Mouse (Mus musculus) embryonic facial prominence, embryonic 11.5 days (tissue): ENCODE measurements around the gene Klhl29. TPM values are rescaled to one million over a fixed set of nuclear protein-coding genes. Genes with fewer than 3 reads are reported as not detected.
A peak's percentile ranks its signal among the peaks of the same experiment; 100 is the strongest.

Experiments
- ATAC-seq: fragments of 200-750 bp; cut with Nextera tagmentation; replicated peaks from 2 replicates; pipeline ENCODE4 v1.8.0; 2017; ENCODE audit warnings: low read depth; ENCODE audit not compliant: insufficient number of reproducible peaks, low FRiP score, low TSS enrichment
- DNase-seq: peaks from one replicate; pipeline ENCODE4 v3.0.0-alpha.2; 2015; ENCODE audit warnings: low spot score
- H3K27ac ChIP-seq: fragments of 300-500 bp; sonication (generic); replicated peaks from 2 replicates; pipeline ENCODE4 v1.5.1; 2014; ENCODE audit warnings: mild to moderate bottlenecking, low read depth, low read length, control low read depth
- H3K27me3 ChIP-seq: fragments of 300-500 bp; sonication (generic); 2 replicates; pipeline ENCODE4 v1.6.1; 2014; ENCODE audit warnings: mild to moderate bottlenecking, low read length, moderate library complexity, mixed read lengths; ENCODE audit not compliant: control insufficient read depth, insufficient read depth
- H3K36me3 ChIP-seq: fragments of 300-500 bp; sonication (generic); replicated peaks from 2 replicates; pipeline ENCODE4 v1.6.1; 2014; ENCODE audit warnings: low read depth, mild to moderate bottlenecking, low read length, moderate library complexity, mixed read lengths; ENCODE audit not compliant: control insufficient read depth, insufficient read depth
- H3K4me1 ChIP-seq: fragments of 300-500 bp; sonication (generic); 2 replicates; pipeline ENCODE4 v1.6.1; 2014; ENCODE audit warnings: low read length, mixed read lengths; ENCODE audit not compliant: control insufficient read depth, insufficient read depth
- H3K4me2 ChIP-seq: fragments of 300-500 bp; sonication (generic); 2 replicates; pipeline ENCODE4 v1.6.1; 2014; ENCODE audit warnings: low read depth, mild to moderate bottlenecking, control low read depth, low read length, moderate library complexity
- H3K4me3 ChIP-seq: fragments of 300-500 bp; sonication (generic); 2 replicates; pipeline ENCODE4 v1.5.1; 2014; ENCODE audit warnings: low read depth, low read length, control low read depth
- H3K9ac ChIP-seq: fragments of 300-500 bp; sonication (generic); replicated peaks from 2 replicates; pipeline ENCODE4 v1.6.1; 2014; ENCODE audit warnings: mild to moderate bottlenecking, control low read depth, low read length
- H3K9me3 ChIP-seq: fragments of 300-500 bp; sonication (generic); replicated peaks from 2 replicates; pipeline ENCODE4 v1.6.1; 2016; ENCODE audit warnings: mild to moderate bottlenecking, low read length, inconsistent platforms, mixed read lengths; ENCODE audit not compliant: control insufficient read depth
- WGBS: fragments of 180-500 bp; shearing (Covaris S2); extraction: QIAGEN DNeasy Blood & Tissue Kit; methylation state at CpG from one replicate; pipeline ENCODE4 v1.1.7; 2014; 5-methylcytosine and 5-hydroxymethylcytosine counted together
- polyA plus RNA-seq: library from polyadenylated mRNA; unstranded; fragments of >200 nt; fragmentation: Nextera tagmentation; extraction: Ambion mirVana; gene quantifications from 2 replicates; pipeline ENCODE4 v1.2.1, GENCODE M21; 2014

The Klhl29 gene
- polyA plus RNA-seq, 1 experiment from 2014 or later, result 1.9 TPM

GRCm38 (mm10) chr12:5407175-5407574 is 31.7 kb upstream of the Klhl29 start:
- DNase-seq (no peak), ATAC-seq (no peak)
- Histone ChIP-seq H3K9ac (no peak overlapping the region), H3K9me3 (no peaks in the 10 kb centered on the region), H3K36me3 (no peaks in the 10 kb centered on the region), H3K4me2 (no peak overlapping the region), H3K27ac (no peak overlapping the region), H3K27me3 (no peaks in the 10 kb centered on the region), H3K4me3 (no peak overlapping the region), H3K4me1 (no peaks in the 10 kb centered on the region; the same call in 1 of the 2 replicates)
- WGBS, result 83% methylated on average over 8 of the region's 8 CpGs

- no peaks in the 10 kb centered on the region for H3K27me3 ChIP-seq
- no peaks in the 10 kb centered on the region for H3K9me3 ChIP-seq
- no peak overlapping the region for H3K9ac ChIP-seq
- H3K4me3 ChIP-seq, result no peak overlapping the region
- 55% methylated on average over 5 of the region's 5 CpGs for WGBS
- no peak overlapping the region for H3K27ac ChIP-seq
- ATAC-seq (no peak), DNase-seq (no peak)
- H3K4me2 ChIP-seq, result no peak overlapping the region
- H3K36me3 ChIP-seq, result no peaks in the 10 kb centered on the region
- no peaks in the 10 kb centered on the region; the same call in 1 of the 2 replicates for H3K4me1 ChIP-seq
Observed at GRCm38 (mm10) chr12:5397423-5397822, 21.9 kb upstream of the Klhl29 start.

GRCm38 (mm10) chr12:5395188-5395587 is 19.7 kb upstream of the Klhl29 start:
- no peaks in the 10 kb centered on the region; the same call in 1 of the 2 replicates for H3K4me1 ChIP-seq
- no peak overlapping the region for H3K9ac ChIP-seq
- H3K36me3 ChIP-seq, result no peaks in the 10 kb centered on the region
- ATAC-seq, result no peak
- H3K4me2 ChIP-seq, result no peak overlapping the region
- DNase-seq, result peak; percentile 86
- WGBS, result 45% methylated on average over 3 of the region's 3 CpGs
- no peak overlapping the region for H3K4me3 ChIP-seq
- H3K27me3 ChIP-seq, result no peaks in the 10 kb centered on the region
- H3K9me3 ChIP-seq, result no peaks in the 10 kb centered on the region
- H3K27ac ChIP-seq, result no peak overlapping the region

- Histone ChIP-seq H3K27me3 (no peaks in the 10 kb centered on the region), H3K4me3 (no peak overlapping the region), H3K4me2 (no peak overlapping the region), H3K4me1 (no peaks in the 10 kb centered on the region), H3K36me3 (no peaks in the 10 kb centered on the region), H3K9ac (no peak overlapping the region), H3K27ac (no peak overlapping the region), H3K9me3 (no peaks in the 10 kb centered on the region)
- DNase-seq, result no peak
- ATAC-seq, result no peak
- 80% methylated on average over 1 of the region's 1 CpGs for WGBS
Observed at GRCm38 (mm10) chr12:5387112-5387511, 11.6 kb upstream of the Klhl29 start.

GRCm38 (mm10) chr12:5386688-5387087 is 11.2 kb upstream of the Klhl29 start:
- Histone ChIP-seq H3K4me1 (no peaks in the 10 kb centered on the region), H3K9me3 (no peaks in the 10 kb centered on the region), H3K9ac (no peak overlapping the region), H3K4me3 (no peak overlapping the region), H3K4me2 (no peak overlapping the region), H3K27ac (no peak overlapping the region), H3K36me3 (no peaks in the 10 kb centered on the region), H3K27me3 (no peaks in the 10 kb centered on the region)
- ATAC-seq (no peak), DNase-seq (no peak)

GRCm38 (mm10) chr12:5381694-5382093 is 6.2 kb upstream of the Klhl29 start:
- DNase-seq (no peak), ATAC-seq (no peak)
- H3K9ac ChIP-seq, result no peak overlapping the region
- H3K36me3 ChIP-seq, result no peaks in the 10 kb centered on the region
- no peaks in the 10 kb centered on the region for H3K4me1 ChIP-seq
- H3K9me3 ChIP-seq, result no peaks in the 10 kb centered on the region
- no peak overlapping the region for H3K27ac ChIP-seq
- H3K27me3 ChIP-seq, result no peaks in the 10 kb centered on the region; the same call in 1 of the 2 replicates
- no peak overlapping the region for H3K4me3 ChIP-seq
- H3K4me2 ChIP-seq, result no peak overlapping the region

GRCm38 (mm10) chr12:5374684-5375615 is 532 bp downstream of the Klhl29 start:
- ATAC-seq, result peak; percentile 68
- no peaks in the 10 kb centered on the region; the same call in 1 of the 2 replicates for H3K27me3 ChIP-seq
- H3K4me3 ChIP-seq, result peak overlapping the region; percentile 58
- H3K4me2 ChIP-seq, result peak overlapping the region; percentile 99
- under 1% methylated on average over 63 of the region's 84 CpGs for WGBS
- H3K27ac ChIP-seq, result 0 out of 2 replicates have a peak overlapping the region, but pooled peaks have one; percentile 56
- no peaks in the 10 kb centered on the region for H3K36me3 ChIP-seq
- DNase-seq, result peak; percentile 61
- H3K9ac ChIP-seq, result peak overlapping the region; percentile 68
- H3K9me3 ChIP-seq, result no peaks in the 10 kb centered on the region
- H3K4me1 ChIP-seq, result peaks cover 2% of the 10 kb centered on the region; the same call in 1 of the 2 replicates

GRCm38 (mm10) chr12:5374196-5374683 is 1.2 kb downstream of the Klhl29 start:
- 0% methylated on average over 31 of the region's 31 CpGs for WGBS
- no peak overlapping the region for H3K27ac ChIP-seq
- H3K4me2 ChIP-seq, result peak overlapping the region; percentile 99
- H3K36me3 ChIP-seq, result no peaks in the 10 kb centered on the region
- H3K9me3 ChIP-seq, result no peaks in the 10 kb centered on the region
- H3K9ac ChIP-seq, result peak overlapping the region; percentile 68
- peaks cover 2% of the 10 kb centered on the region; the same call in 1 of the 2 replicates for H3K4me1 ChIP-seq
- ATAC-seq, result peak; percentile 14; the same call in 1 of the 2 replicates
- H3K27me3 ChIP-seq, result no peaks in the 10 kb centered on the region; the same call in 1 of the 2 replicates
- peak; percentile 15 for DNase-seq
- H3K4me3 ChIP-seq, result peak overlapping the region; percentile 58
